8 mouse cellular contexts compared by ENCODE assay signal in the genomic region with DNA sequence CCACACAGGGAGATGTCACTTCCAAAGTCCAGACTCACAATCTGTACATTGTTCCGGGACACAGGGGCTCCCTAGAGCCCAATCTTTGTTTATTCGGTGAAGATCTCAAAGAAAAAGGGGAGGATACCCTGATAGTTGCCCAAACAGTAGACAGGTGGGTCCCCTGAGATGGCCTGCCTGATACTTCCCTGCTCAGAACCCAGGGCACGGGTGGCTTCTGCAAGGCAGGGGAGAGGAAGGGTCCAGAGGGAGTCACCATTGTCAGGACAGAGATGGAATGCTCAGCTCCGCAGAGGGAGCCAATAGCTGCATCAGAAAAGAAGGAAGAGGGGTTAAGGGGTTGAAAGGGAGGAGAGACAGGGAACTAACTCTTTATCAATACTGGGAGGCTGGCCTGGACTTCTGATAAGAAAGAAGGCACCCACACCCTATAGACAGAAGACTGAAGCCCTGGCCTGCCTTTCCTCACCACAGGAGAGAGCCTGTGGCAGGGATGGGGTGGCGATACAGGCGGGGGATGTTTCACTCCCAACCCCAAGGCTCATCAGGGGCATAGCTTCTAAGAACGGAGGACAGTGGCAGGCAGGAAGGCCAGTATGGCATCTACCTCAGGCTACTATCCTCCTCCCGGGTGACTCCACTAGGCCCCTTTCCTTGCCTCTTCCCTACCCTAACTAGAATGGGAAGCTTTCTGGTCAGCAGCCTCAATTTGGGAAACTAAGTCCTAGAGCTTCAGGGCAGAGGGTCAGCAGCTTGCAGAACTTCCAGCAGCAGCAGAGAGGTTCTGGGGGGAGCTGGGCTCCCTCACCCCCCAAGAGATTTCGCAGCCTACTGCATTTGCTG. TPM values are rescaled to one million over a fixed set of nuclear protein-coding genes. Genes with fewer than 3 reads are reported as not detected.
DNase-seq lines count a peak whose midpoint lies in the region; ATAC-seq and TF ChIP-seq lines count a peak whose summit lies in the region.

No protein-coding gene starts in this region.

- peak overlapping the region; percentile 38 for H3K4me3 ChIP-seq in left cerebral cortex, adult 2 months
- 0 out of 2 replicates have a peak overlapping the region, but pooled peaks have one; percentile 3 for H3K4me3 ChIP-seq in embryonic facial prominence, embryonic 14.5 days (ENCODE audit: low read depth, low read length)
- H3K4me3 ChIP-seq in liver, postnatal 0 days (ENCODE audit: low read depth, low read length) = peak overlapping the region; percentile 77

- 47% methylated on average over 8 of the region's 9 CpGs for WGBS in embryonic facial prominence, embryonic 14.5 days
- 36% methylated on average over 9 of the region's 9 CpGs for WGBS in liver, postnatal 0 days (ENCODE audit: insufficient replicate concordance)

- no peaks in the 10 kb centered on the region for H3K9me3 ChIP-seq in embryonic facial prominence, embryonic 14.5 days (ENCODE audit: control insufficient read depth, low read length)
- no peaks in the 10 kb centered on the region for H3K9me3 ChIP-seq in liver, postnatal 0 days (ENCODE audit: low read length)

- H3K9ac ChIP-seq in embryonic facial prominence, embryonic 14.5 days (ENCODE audit: low read depth, low read length) = no peak overlapping the region
- peak overlapping the region; percentile 85 for H3K9ac ChIP-seq in liver, postnatal 0 days (replicated peaks)

- no peak for TF ChIP-seq CTCF in left cerebral cortex, adult 2 months (IDR thresholded peaks at IDR 0.05)
- TF ChIP-seq CTCF in liver, postnatal 0 days (IDR thresholded peaks at IDR 0.05; ENCODE audit: low read depth) = no peak

- intact Hi-C loops in left cerebral cortex, adult 2 months (cut with DNase I) = loop anchor here (2.0 kb wide), 1 partner anchor 59 kb away; no protein-coding TSS in a partner anchor
- intact Hi-C loops in left cerebral cortex, postnatal 25 days (cut with DNase I) = loop anchor here (2.0 kb wide), 1 partner anchor 61 kb away; no protein-coding TSS in a partner anchor

- peak overlapping the region; percentile 58; the same call in 1 of the 2 replicates for H3K4me2 ChIP-seq in embryonic facial prominence, embryonic 14.5 days (ENCODE audit: low read depth, low read length)
- peak overlapping the region; percentile 91 for H3K4me2 ChIP-seq in liver, postnatal 0 days (ENCODE audit: low read depth, low read length)

- peak; percentile 7 for DNase-seq in embryo, embryonic 10.5 days (ENCODE audit: low spot score)
- DNase-seq in embryo, embryonic 11 days = no peak
- no peak for DNase-seq in left cerebral cortex, adult 2 months (ENCODE audit: extremely low spot score in 1 of 2, low spot score in 2 of 2)
- no peak for DNase-seq in left cerebral cortex, postnatal 25 days (ENCODE audit: low spot score in 2 of 2)
- no peak for DNase-seq in embryonic facial prominence, embryonic 14.5 days (ENCODE audit: low spot score)
- DNase-seq in liver, postnatal 0 days = no peak
- no peak for DNase-seq in thymus, postnatal 14 days
- no peak for DNase-seq in thymus, postnatal 25 days

- H3K4me1 ChIP-seq in embryonic facial prominence, embryonic 14.5 days (ENCODE audit: control insufficient read depth, insufficient read depth, low read length) = peaks cover 34% of the 10 kb centered on the region
- H3K4me1 ChIP-seq in liver, postnatal 0 days (ENCODE audit: insufficient read depth) = peaks cover 58% of the 10 kb centered on the region

- ATAC-seq in embryonic facial prominence, embryonic 14.5 days (ENCODE audit: low read depth) = no peak
- peak; percentile 14; the same call in 1 of the 2 replicates for ATAC-seq in liver, postnatal 0 days

- no peak; the same call in 1 of the 2 replicates for TF ChIP-seq EP300 in liver, postnatal 0 days (IDR thresholded peaks at IDR 0.05; ENCODE audit: low read depth)

- no peaks in the 10 kb centered on the region for H3K27me3 ChIP-seq in embryonic facial prominence, embryonic 14.5 days (replicated peaks; ENCODE audit: control insufficient read depth, insufficient read depth, low read length)
- no peaks in the 10 kb centered on the region for H3K27me3 ChIP-seq in liver, postnatal 0 days (ENCODE audit: insufficient read depth, low read length)

- peak overlapping the region; percentile 69; the same call in 1 of the 2 replicates for H3K27ac ChIP-seq in left cerebral cortex, adult 2 months
- no peak overlapping the region for H3K27ac ChIP-seq in embryonic facial prominence, embryonic 14.5 days (replicated peaks; ENCODE audit: low read depth, low read length)
- H3K27ac ChIP-seq in liver, postnatal 0 days (ENCODE audit: low read depth) = peak overlapping the region; percentile 94

- H3K36me3 ChIP-seq in embryonic facial prominence, embryonic 14.5 days (ENCODE audit: control insufficient read depth, insufficient read depth, low read length) = no peaks in the 10 kb centered on the region
- no peaks in the 10 kb centered on the region for H3K36me3 ChIP-seq in liver, postnatal 0 days (replicated peaks; ENCODE audit: insufficient read depth, low read length)

RNA-seq across cellular contexts. Expression of a gene that starts 1.3 kb away (rescaled TPM):
- total RNA-seq in left cerebral cortex, adult 2 months (2021) = 10 to 100 TPM; 19.7 to 26.7 TPM
- total RNA-seq in left cerebral cortex, postnatal 25 days (2021) = 10 to 100 TPM; 26.6 to 32.3 TPM
- polyA plus RNA-seq in embryonic facial prominence, embryonic 14.5 days (2014; fragmentation: Nextera tagmentation; extraction: Ambion mirVana) = 5.5 and 6.6 TPM in 2 replicates
- 11.4 and 11.9 TPM in 2 replicates for polyA plus RNA-seq in liver, postnatal 0 days (2015; fragmentation: Nextera tagmentation; extraction: Ambion mirVana)

RNA-seq across cellular contexts. Expression of a gene that starts 51.5 kb away (rescaled TPM):
- not detected for total RNA-seq in left cerebral cortex, adult 2 months (2021)
- 1 to 10 TPM in 1 of 2 experiments, under 1 TPM in 1; 0.44 to 1.3 TPM for total RNA-seq in left cerebral cortex, postnatal 25 days (2021)
- polyA plus RNA-seq in embryonic facial prominence, embryonic 14.5 days (2014; fragmentation: Nextera tagmentation; extraction: Ambion mirVana) = 1.4 and 1.7 TPM in 2 replicates
- polyA plus RNA-seq in liver, postnatal 0 days (2015; fragmentation: Nextera tagmentation; extraction: Ambion mirVana) = not detected in 2 replicates

Comparison
In these comparisons a context has a peak if more than half of its experiments do, and no peak if none do; other contexts are left out.
1. H3K4me3 ChIP-seq: peak in every context shown above with its lines; median percentile 77 in liver, postnatal 0 days; 38 in left cerebral cortex, adult 2 months; 3 in embryonic facial prominence, embryonic 14.5 days.